Mouse (Mus musculus) myocyte (in vitro differentiated cells): ENCODE data around the gene Gm20388. TPM values are rescaled to one million over a fixed set of nuclear protein-coding genes. Genes with fewer than 3 reads are reported as not detected.

Experiments
- H3K27me3 ChIP-seq: one replicate; pipeline ENCODE4 v1.6.1; 2011; ENCODE audit not compliant: control insufficient read depth, insufficient read depth, insufficient read length
- H3K36me3 ChIP-seq: one replicate; pipeline ENCODE4 v1.6.1; 2011; ENCODE audit not compliant: control insufficient read depth, insufficient read depth
- H3K4me2 ChIP-seq: one replicate; pipeline ENCODE4 v1.6.1; 2011; ENCODE audit warnings: low read depth, control low read depth
- H3K4me3 ChIP-seq: one replicate; pipeline ENCODE4 v1.5.1; 2011; ENCODE audit warnings: mild to moderate bottlenecking, control low read depth, moderate library complexity
- H3K79me2 ChIP-seq: one replicate; pipeline ENCODE4 v1.6.1; 2011; ENCODE audit not compliant: control insufficient read depth, insufficient read depth
- H3ac ChIP-seq: one replicate; pipeline ENCODE4 v1.6.1; 2011; ENCODE audit not compliant: control insufficient read depth, insufficient read length
- CEBPB ChIP-seq: IDR thresholded peaks from 2 replicates; pipeline ENCODE4 v1.6.1; 2011; ENCODE audit warnings: mild to moderate bottlenecking, moderate library complexity; ENCODE audit not compliant: poor library complexity, insufficient read depth, severe bottlenecking
- E2F4 ChIP-seq: IDR thresholded peaks from one replicate; pipeline ENCODE4 v1.6.1; 2011; ENCODE audit warnings: mild to moderate bottlenecking, control low read depth, moderate library complexity; ENCODE audit not compliant: insufficient read depth
- MAX ChIP-seq: IDR thresholded peaks from one replicate; pipeline ENCODE4 v1.6.1; 2011; ENCODE audit warnings: low read depth, mild to moderate bottlenecking, control low read depth
- MYOD1 ChIP-seq, 3 experiments: IDR thresholded peaks; one replicate each; pipeline ENCODE4 v1.6.1; 2011; ENCODE audit warnings: control low read depth in 2 of 3, low read depth in 2 of 3, mild to moderate bottlenecking in 2 of 3, moderate library complexity in 1 of 3; ENCODE audit not compliant: insufficient read length in 2 of 3, control insufficient read depth in 1 of 3
- MYOG ChIP-seq, 3 experiments: IDR thresholded peaks; one replicate each; pipeline ENCODE4 v1.6.1; 2011; ENCODE audit warnings: control low read depth in 2 of 3, low read depth in 2 of 3, mild to moderate bottlenecking in 2 of 3; ENCODE audit not compliant: insufficient read length in 2 of 3, control insufficient read depth in 1 of 3, insufficient read depth in 1 of 3
- POLR2A ChIP-seq: IDR thresholded peaks from one replicate; pipeline ENCODE4 v1.6.1; 2011; ENCODE audit warnings: low read depth, mild to moderate bottlenecking, control low read depth, moderate library complexity; ENCODE audit not compliant: insufficient read length
- POLR2AphosphoS2 ChIP-seq: IDR thresholded peaks from one replicate; pipeline ENCODE4 v1.6.1; 2011; ENCODE audit warnings: low read depth, control low read depth; ENCODE audit not compliant: insufficient read length
- REST ChIP-seq: IDR thresholded peaks from one replicate; pipeline ENCODE4 v1.6.1; 2011; ENCODE audit warnings: mild to moderate bottlenecking, control low read depth, moderate library complexity; ENCODE audit not compliant: insufficient read depth, insufficient read length
- SRF ChIP-seq: IDR thresholded peaks from one replicate; pipeline ENCODE4 v1.6.1; 2011; ENCODE audit warnings: low read depth; ENCODE audit not compliant: control insufficient read depth, insufficient read length
- TCF12 ChIP-seq: IDR thresholded peaks from one replicate; pipeline ENCODE4 v1.6.1; 2011; ENCODE audit warnings: mild to moderate bottlenecking, control low read depth; ENCODE audit not compliant: poor library complexity, insufficient read depth, severe bottlenecking
- TCF3 ChIP-seq: IDR thresholded peaks from one replicate; pipeline ENCODE4 v1.6.1; 2011; ENCODE audit warnings: low read depth, control low read depth; ENCODE audit not compliant: insufficient read length
- USF1 ChIP-seq: IDR thresholded peaks from one replicate; pipeline ENCODE4 v1.6.1; 2011; ENCODE audit warnings: low read depth, mild to moderate bottlenecking, control low read depth, moderate library complexity
- polyA plus RNA-seq: library from polyadenylated mRNA; unstranded; fragments of >200 nt; fragmentation: generic; extraction: Trizol; gene quantifications from one replicate; pipeline ENCODE4 v1.2.1, GENCODE M21; 2012; ENCODE audit warnings: missing spikeins

Gene Gm20388
- polyA plus RNA-seq, 1 experiment = 15.3 TPM

DNA sequence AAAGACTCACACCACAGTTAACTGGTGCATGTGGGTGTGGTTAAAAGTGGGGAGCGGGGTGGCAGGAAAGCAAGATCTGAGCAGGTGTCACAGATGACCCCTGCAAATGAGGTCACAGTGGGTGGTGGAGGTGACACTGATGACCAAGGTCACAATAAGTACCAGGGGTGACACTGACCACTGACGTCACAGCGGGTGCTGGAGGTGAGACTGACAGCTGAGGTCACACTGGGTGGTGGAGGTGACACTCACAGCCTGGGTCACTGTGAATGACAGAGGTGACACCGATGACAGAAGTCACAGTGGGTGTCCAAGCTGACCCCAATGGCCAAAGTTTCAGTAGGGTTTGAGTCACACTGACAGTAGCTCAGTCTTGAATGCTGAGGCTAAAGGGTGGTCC lies 876.1 kb downstream of the Gm20388 start:
- Histone ChIP-seq H3K79me2 (no peaks in the 10 kb centered on the region), H3ac (no peak overlapping the region), H3K36me3 (no peaks in the 10 kb centered on the region), H3K27me3 (peaks cover 81% of the 10 kb centered on the region), H3K4me3 (no peak overlapping the region), H3K4me2 (no peak overlapping the region)
- TF ChIP-seq USF1 (no peak), CEBPB (no peak), MAX (no peak), E2F4 (no peak), TCF12 (no peak), TCF3 (no peak), MYOD1 (IDR thresholded peaks at IDR 0.05; ENCODE audit: control insufficient read depth in 1 of 3, insufficient read length in 2 of 3, low read depth in 2 of 3) (no peak), REST (no peak), POLR2A (no peak), SRF (no peak), MYOG (IDR thresholded peaks at IDR 0.05; ENCODE audit: control insufficient read depth in 1 of 3, insufficient read depth in 1 of 3, insufficient read length in 2 of 3, low read depth in 2 of 3) (no peak), POLR2AphosphoS2 (no peak)

DNA sequence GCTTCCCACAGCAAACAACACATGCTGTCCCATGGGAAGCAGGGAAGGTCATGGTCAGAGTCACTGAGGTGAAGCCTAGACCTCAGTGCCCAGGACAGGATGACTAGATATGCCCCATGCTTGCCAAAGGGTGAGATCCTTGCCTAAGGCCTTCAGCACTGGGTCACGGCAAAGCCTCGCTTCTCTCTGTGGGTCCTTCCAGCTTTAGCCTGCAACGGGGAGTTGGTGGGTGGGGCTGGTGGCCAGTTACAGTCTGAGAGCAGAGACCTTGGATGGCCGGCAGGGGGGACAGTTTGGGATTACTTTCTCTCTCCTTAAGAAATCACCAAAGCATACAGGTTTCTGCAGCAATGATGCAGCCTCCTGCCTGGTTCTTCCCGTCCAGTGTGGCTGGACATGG lies 877.0 kb downstream of the Gm20388 start:
- Histone ChIP-seq H3ac (no peak overlapping the region), H3K79me2 (no peaks in the 10 kb centered on the region), H3K4me3 (no peak overlapping the region), H3K36me3 (no peaks in the 10 kb centered on the region), H3K27me3 (peaks cover 81% of the 10 kb centered on the region), H3K4me2 (no peak overlapping the region)
- no peak for TF ChIP-seq USF1
- TF ChIP-seq TCF12 = no peak
- no peak for TF ChIP-seq MYOG (IDR thresholded peaks at IDR 0.05; ENCODE audit: control insufficient read depth in 1 of 3, insufficient read depth in 1 of 3, insufficient read length in 2 of 3, low read depth in 2 of 3)
- TF ChIP-seq E2F4 = no peak
- no peak for TF ChIP-seq REST
- no peak for TF ChIP-seq POLR2AphosphoS2
- TF ChIP-seq MAX = no peak
- TF ChIP-seq MYOD1 (IDR thresholded peaks at IDR 0.05; ENCODE audit: control insufficient read depth in 1 of 3, insufficient read length in 2 of 3, low read depth in 2 of 3) = no peak

DNA sequence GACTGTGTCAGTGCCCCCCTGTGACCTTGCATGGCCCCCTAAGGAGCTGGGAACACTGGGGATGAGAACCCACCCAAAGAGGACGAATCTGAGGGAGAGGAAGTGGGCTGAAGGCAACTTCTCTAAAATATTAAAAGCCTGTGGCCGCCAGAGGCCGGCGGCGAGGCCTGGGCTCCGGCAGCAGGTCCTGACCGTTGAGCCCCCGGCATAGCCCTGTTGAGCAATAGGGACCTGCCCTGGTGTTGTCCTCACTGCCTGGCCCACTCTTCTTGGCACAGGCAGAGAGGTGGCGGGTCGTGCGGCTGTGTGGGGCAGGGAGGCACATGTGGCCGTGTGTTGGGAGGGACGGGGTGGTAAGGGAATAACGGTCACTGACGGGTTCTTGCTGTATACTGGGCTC lies 882.1 kb downstream of the Gm20388 start:
- Histone ChIP-seq H3K4me3 (no peak overlapping the region), H3K79me2 (no peaks in the 10 kb centered on the region), H3K27me3 (peaks cover 68% of the 10 kb centered on the region), H3K36me3 (no peaks in the 10 kb centered on the region), H3K4me2 (no peak overlapping the region), H3ac (no peak overlapping the region)
- TF ChIP-seq TCF12 = no peak
- TF ChIP-seq MAX = no peak
- no peak for TF ChIP-seq E2F4
- no peak for TF ChIP-seq SRF
- TF ChIP-seq POLR2AphosphoS2 = no peak
- TF ChIP-seq USF1 = no peak
- TF ChIP-seq POLR2A = no peak
- TF ChIP-seq MYOG (IDR thresholded peaks at IDR 0.05; ENCODE audit: control insufficient read depth in 1 of 3, insufficient read depth in 1 of 3, insufficient read length in 2 of 3, low read depth in 2 of 3) = no peak
- TF ChIP-seq MYOD1 (IDR thresholded peaks at IDR 0.05; ENCODE audit: control insufficient read depth in 1 of 3, insufficient read length in 2 of 3, low read depth in 2 of 3) = no peak
- TF ChIP-seq TCF3 = no peak
- no peak for TF ChIP-seq REST
- no peak for TF ChIP-seq CEBPB

DNA sequence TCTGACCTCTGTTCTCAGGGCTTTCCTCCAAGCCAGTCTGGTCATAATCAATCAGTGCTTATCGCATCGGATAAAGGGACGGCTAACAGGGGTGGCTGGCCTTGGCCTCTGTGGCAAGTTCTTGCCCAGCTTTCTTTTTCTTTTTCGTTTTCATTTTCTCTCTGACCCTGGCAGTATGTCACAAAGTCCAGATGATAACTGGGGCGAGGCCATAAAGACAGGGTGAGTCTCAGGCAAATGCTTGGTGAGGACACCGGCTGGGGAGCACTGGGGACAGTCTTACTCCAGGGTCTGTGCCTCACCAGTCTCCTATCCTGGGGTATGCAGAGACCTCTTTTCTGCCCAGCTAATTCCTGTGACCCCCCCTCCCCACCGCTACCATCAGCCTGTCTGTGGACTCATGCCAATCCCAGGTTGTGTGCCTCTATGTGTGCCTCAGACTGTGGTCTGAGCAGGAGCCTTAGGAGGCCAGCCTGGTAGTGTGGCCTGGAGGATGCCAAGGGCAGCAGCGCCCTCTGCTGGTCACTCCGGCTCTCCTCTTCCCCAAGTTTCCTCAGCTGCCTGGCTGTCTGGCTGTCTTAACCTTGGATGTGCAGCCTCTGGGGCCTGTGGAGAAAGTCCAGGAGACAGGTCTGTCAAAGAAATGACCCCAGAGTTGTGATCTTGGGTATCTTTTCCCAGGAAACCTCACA lies 885.4 kb downstream of the Gm20388 start:
- Histone ChIP-seq H3K36me3 (no peaks in the 10 kb centered on the region), H3K27me3 (peaks cover 76% of the 10 kb centered on the region), H3K79me2 (no peaks in the 10 kb centered on the region), H3K4me3 (no peak overlapping the region), H3ac (no peak overlapping the region), H3K4me2 (no peak overlapping the region)
- no peak for TF ChIP-seq CEBPB
- TF ChIP-seq POLR2A = no peak
- no peak for TF ChIP-seq TCF12
- no peak for TF ChIP-seq SRF
- TF ChIP-seq USF1 = no peak
- TF ChIP-seq REST = no peak
- TF ChIP-seq POLR2AphosphoS2 = no peak
- no peak for TF ChIP-seq TCF3
- no peak for TF ChIP-seq MYOD1 (IDR thresholded peaks at IDR 0.05; ENCODE audit: control insufficient read depth in 1 of 3, insufficient read length in 2 of 3, low read depth in 2 of 3)
- no peak for TF ChIP-seq MYOG (IDR thresholded peaks at IDR 0.05; ENCODE audit: control insufficient read depth in 1 of 3, insufficient read depth in 1 of 3, insufficient read length in 2 of 3, low read depth in 2 of 3)
- TF ChIP-seq MAX = no peak
- TF ChIP-seq E2F4 = no peak
